Mouse (Mus musculus): Measurements from ENCODE around the gene Eed. TPM values are rescaled to one million over a fixed set of nuclear protein-coding genes. Genes with fewer than 3 reads are reported as not detected.

Eed gene
- total RNA-seq, 2 experiments from 2014 or later = 32.6 to 34.0 TPM

- intact Hi-C loops (cut with DNase I) = no loop called here
- DNase-seq = no peak
Measured at GRCm38 (mm10) chr7:89912356-89912755, 68.4 kb downstream of the Eed start.

- intact Hi-C loops (cut with DNase I) = no loop called here
Measured at GRCm38 (mm10) chr7:89909711-89910110, 71.1 kb downstream of the Eed start.

GRCm38 (mm10) chr7:89908899-89909621 is 71.7 kb downstream of the Eed start:
- no peak for DNase-seq
- intact Hi-C loops (cut with DNase I) = no loop called here

More at GRCm38 (mm10) chr7:89909711-89910110, 71.1 kb downstream of the Eed start:
- no peak for DNase-seq

GRCm38 (mm10) chr7:89908421-89908820 is 72.4 kb downstream of the Eed start:
- intact Hi-C loops (cut with DNase I) = no loop called here

GRCm38 (mm10) chr7:89907950-89908349 is 72.8 kb downstream of the Eed start:
- intact Hi-C loops (cut with DNase I) = no loop called here
- peak; percentile 71 for DNase-seq

More at GRCm38 (mm10) chr7:89908421-89908820, 72.4 kb downstream of the Eed start:
- DNase-seq = no peak

Other genes with a start within 250 kb of the Eed start
- gene Ccdc81, start 77.4 kb downstream of the Eed start, total RNA-seq (2021) = under 1 TPM; 0.40 to 0.56 TPM
- 100 to 1,000 TPM; 108 to 109 TPM for gene Hikeshi, start 39.8 kb downstream of the Eed start, total RNA-seq (2021)
- 100 to 1,000 TPM; 250 to 257 TPM for gene Picalm, start 149.2 kb upstream of the Eed start, total RNA-seq (2021)

Data from left cerebral cortex, postnatal 4 days (tissue).